Mouse (Mus musculus) lung, embryonic 14.5 days (tissue): ENCODE results near the gene Gm9. TPM values are rescaled to one million over a fixed set of nuclear protein-coding genes. Genes with fewer than 3 reads are reported as not detected.
"Not testable (repeated sequence)": the region's sequence is repeated elsewhere in the genome, so short reads cannot be mapped to it uniquely, and the experiment has no call there.

Source experiments
- ATAC-seq: fragments of 200-750 bp; cut with Nextera tagmentation; 2 replicates; pipeline ENCODE4 v1.8.0; 2017; ENCODE audit warnings: mild to moderate bottlenecking, moderate TSS enrichment, moderate library complexity; ENCODE audit not compliant: insufficient read depth
- DNase-seq: peaks from one replicate; pipeline ENCODE4 v3.0.0-alpha.2; 2015
- H3K27ac ChIP-seq: fragments of 300-500 bp; sonication (generic); 2 replicates; pipeline ENCODE4 v1.5.1; 2014; ENCODE audit warnings: low read depth, mild to moderate bottlenecking, moderate library complexity
- H3K27me3 ChIP-seq: fragments of 300-500 bp; sonication (generic); 2 replicates; pipeline ENCODE4 v1.6.1; 2014; ENCODE audit warnings: low read length, control low read depth; ENCODE audit not compliant: insufficient read depth
- H3K36me3 ChIP-seq: fragments of 300-500 bp; sonication (generic); 2 replicates; pipeline ENCODE4 v1.6.1; 2014; ENCODE audit warnings: control low read depth; ENCODE audit not compliant: insufficient read depth
- H3K4me1 ChIP-seq: fragments of 300-500 bp; sonication (generic); 2 replicates; pipeline ENCODE4 v1.6.1; 2014; ENCODE audit warnings: antibody characterized with exemption, control low read depth; ENCODE audit not compliant: insufficient read depth
- H3K4me2 ChIP-seq: fragments of 300-500 bp; sonication (generic); 2 replicates; pipeline ENCODE4 v1.6.1; 2014; ENCODE audit warnings: mild to moderate bottlenecking
- H3K4me3 ChIP-seq: fragments of 300-500 bp; sonication (generic); 2 replicates; pipeline ENCODE4 v1.5.1; 2014; ENCODE audit warnings: low read depth, low read length
- H3K9ac ChIP-seq: fragments of 300-500 bp; sonication (generic); 2 replicates; pipeline ENCODE4 v1.6.1; 2014
- H3K9me3 ChIP-seq: fragments of 300-500 bp; sonication (generic); 2 replicates; pipeline ENCODE4 v1.6.1; 2016; ENCODE audit warnings: low read depth, low read length, control low read depth
- CTCF ChIP-seq: IDR thresholded peaks from 2 replicates; pipeline ENCODE4 v1.5.1; 2016; ENCODE audit warnings: antibody characterized with exemption, low read depth
- WGBS: fragments of 180-500 bp; shearing (Covaris S2); extraction: QIAGEN DNeasy Blood & Tissue Kit; methylation state at CpG from one replicate; pipeline ENCODE4 v1.1.7; 2014; 5-methylcytosine and 5-hydroxymethylcytosine counted together
- polyA plus RNA-seq: library from polyadenylated mRNA; unstranded; fragments of >200 nt; fragmentation: Nextera tagmentation; extraction: Ambion mirVana; gene quantifications from 2 replicates; pipeline ENCODE4 v1.2.1, GENCODE M21; 2014

The Gm9 gene
- polyA plus RNA-seq, 1 experiment from 2014 or later: not detected

- ATAC-seq (no peak; the same call in 1 of the 2 replicates), DNase-seq (peak; percentile 2)
- Histone ChIP-seq H3K9ac (peak overlapping the region; percentile 59), H3K4me1 (no peaks in the 10 kb centered on the region), H3K36me3 (no peaks in the 10 kb centered on the region), H3K4me3 (peak overlapping the region; percentile 48), H3K27me3 (no peaks in the 10 kb centered on the region), H3K27ac (no peak overlapping the region), H3K4me2 (peak overlapping the region; percentile 65), H3K9me3 (no peaks in the 10 kb centered on the region)
- TF ChIP-seq CTCF: no peak
- WGBS: 8% methylated on average over 20 of the region's 20 CpGs
These were observed 20.1 kb downstream of the Gm9 start for GRCm38 (mm10) chrX:37190755-37191104.

- peak overlapping the region; percentile 40 for H3K4me2 ChIP-seq
- ATAC-seq, H3K4me1 ChIP-seq, H3K27ac ChIP-seq, H3K27me3 ChIP-seq, H3K9me3 ChIP-seq, H3K36me3 ChIP-seq, H3K4me3 ChIP-seq, H3K9ac ChIP-seq: not testable (repeated sequence)
- peak; percentile 8 for DNase-seq
- WGBS: 44% methylated on average over 7 of the region's 8 CpGs
These were observed 26.4 kb downstream of the Gm9 start for GRCm38 (mm10) chrX:37184401-37184800.

- no peaks in the 10 kb centered on the region for H3K9me3 ChIP-seq
- H3K9ac ChIP-seq: no peak within 1 kb of the TSS
- no peak within 1 kb of the TSS for H3K4me3 ChIP-seq
- ATAC-seq (no peak), DNase-seq (no peak)
- no peak within 1 kb of the TSS for H3K27ac ChIP-seq
- no peak for TF ChIP-seq CTCF
- no peaks in the 10 kb centered on the region for H3K27me3 ChIP-seq
- no peak within 1 kb of the TSS for H3K4me2 ChIP-seq
- 36% methylated on average over 5 of the region's 5 CpGs for WGBS
- no peaks in the 10 kb centered on the region for H3K4me1 ChIP-seq
- no peaks in the 10 kb centered on the region for H3K36me3 ChIP-seq
These were observed 42.1 kb downstream of the Gm9 start, which contains the start of gene Akap14 for GRCm38 (mm10) chrX:37168742-37169141. Gene Akap14 (minus strand): TSS chrX:37168842.

GRCm38 (mm10) chrX:37167085-37167484 is 43.8 kb downstream of the Gm9 start:
- no peak overlapping the region for H3K27ac ChIP-seq
- DNase-seq (peak; percentile 78), ATAC-seq (no peak)
- H3K27me3 ChIP-seq: no peaks in the 10 kb centered on the region
- 39% methylated on average over 3 of the region's 3 CpGs for WGBS
- H3K4me3 ChIP-seq: no peak overlapping the region
- H3K36me3 ChIP-seq: no peaks in the 10 kb centered on the region
- TF ChIP-seq CTCF: peak; percentile 63
- H3K9me3 ChIP-seq: no peaks in the 10 kb centered on the region
- no peaks in the 10 kb centered on the region for H3K4me1 ChIP-seq
- no peak overlapping the region for H3K9ac ChIP-seq
- no peak overlapping the region for H3K4me2 ChIP-seq

DNA sequence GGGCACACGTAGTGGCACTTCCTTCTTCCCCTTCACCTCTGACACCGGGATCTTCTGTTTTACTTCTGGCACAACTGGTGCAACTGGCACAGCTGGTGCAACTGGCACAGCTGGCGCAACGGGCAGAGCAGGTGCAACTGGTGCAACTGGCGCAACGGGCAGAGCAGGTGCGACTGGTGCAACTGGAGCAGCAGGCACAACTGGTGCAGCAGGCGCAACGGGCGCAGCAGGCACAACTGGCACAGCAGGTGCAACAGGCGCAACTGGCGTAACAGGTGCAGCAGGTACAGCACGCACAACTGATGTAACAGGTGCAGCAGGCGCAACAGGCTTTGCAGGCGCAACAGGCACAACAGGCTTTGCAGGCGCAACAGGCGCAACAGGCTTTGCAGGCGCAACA is 47.7 kb downstream of the Gm9 start:
- Histone ChIP-seq H3K4me1 (no peaks in the 10 kb centered on the region), H3K9ac (no peak overlapping the region), H3K4me2 (no peak overlapping the region), H3K4me3 (no peak overlapping the region), H3K9me3 (no peaks in the 10 kb centered on the region), H3K36me3 (no peaks in the 10 kb centered on the region), H3K27me3 (no peaks in the 10 kb centered on the region), H3K27ac (no peak overlapping the region)
- DNase-seq (no peak), ATAC-seq (no peak)
- TF ChIP-seq CTCF: no peak
- WGBS: 68% methylated on average over 18 of the region's 18 CpGs

DNA sequence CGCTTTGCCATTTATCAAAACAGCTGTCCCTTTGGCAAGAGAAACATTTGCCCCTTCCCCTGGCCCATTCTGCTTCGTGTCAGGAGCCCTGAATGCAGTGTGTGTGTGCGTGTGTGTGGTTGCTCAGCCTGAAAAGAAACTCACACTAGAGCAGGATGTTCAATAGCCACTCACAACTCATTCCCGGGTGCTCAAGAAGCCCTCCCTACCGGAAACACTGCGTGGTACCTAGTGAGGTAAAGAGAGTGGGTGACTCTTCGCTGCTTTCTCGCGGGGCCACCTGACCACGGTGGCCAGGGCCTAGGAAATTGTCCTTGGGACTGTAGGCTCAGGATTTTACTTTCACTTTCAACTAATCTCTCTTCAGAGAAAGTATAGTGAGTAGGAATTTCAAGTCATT is 49.7 kb downstream of the Gm9 start:
- DNase-seq: no peak
- no peak overlapping the region for H3K4me2 ChIP-seq
- no peaks in the 10 kb centered on the region for H3K36me3 ChIP-seq
- 72% methylated on average over 10 of the region's 10 CpGs for WGBS
- H3K9me3 ChIP-seq: no peaks in the 10 kb centered on the region
- no peak overlapping the region for H3K9ac ChIP-seq
- H3K27ac ChIP-seq: no peak overlapping the region
- no peaks in the 10 kb centered on the region for H3K27me3 ChIP-seq
- no peak overlapping the region for H3K4me3 ChIP-seq
- ATAC-seq: no peak
- no peaks in the 10 kb centered on the region for H3K4me1 ChIP-seq
- TF ChIP-seq CTCF: no peak

Other genes with a start within 250 kb of the Gm9 start
- 18.6 and 19.7 TPM in 2 replicates for gene Sept6, start 219.2 kb downstream of the Gm9 start, polyA plus RNA-seq
- 0.18 TPM in 1 of 2 replicates, not detected in the other for gene Sowahd, start 162.2 kb downstream of the Gm9 start, polyA plus RNA-seq
- 600 and 683 TPM in 2 replicates for gene Rpl39, start 125.6 kb downstream of the Gm9 start, polyA plus RNA-seq
- gene Upf3b, start 100.7 kb downstream of the Gm9 start, polyA plus RNA-seq: 19.0 and 19.3 TPM in 2 replicates
- 13.6 and 15.9 TPM in 2 replicates for gene Nkap, start 84.2 kb downstream of the Gm9 start, polyA plus RNA-seq
- gene Akap14, start 42.2 kb downstream of the Gm9 start, polyA plus RNA-seq: 0.09 TPM in 1 of 2 replicates, not detected in the other
- gene Ndufa1, start 19.9 kb downstream of the Gm9 start, polyA plus RNA-seq: 387 and 422 TPM in 2 replicates
- 9.2 and 11.0 TPM in 2 replicates for gene Rnf113a1, start 19.8 kb downstream of the Gm9 start, polyA plus RNA-seq
- gene Rhox1, start 11.2 kb upstream of the Gm9 start, polyA plus RNA-seq: not detected in 2 replicates
- gene Rhox2a, start 33.9 kb upstream of the Gm9 start, polyA plus RNA-seq: not detected in 2 replicates
- not detected in 2 replicates for gene Rhox3a, start 38.9 kb upstream of the Gm9 start, polyA plus RNA-seq
- gene Rhox4a, start 54.3 kb upstream of the Gm9 start, polyA plus RNA-seq: not detected in 2 replicates
- gene Rhox3a2, start 169.0 kb upstream of the Gm9 start, polyA plus RNA-seq: not detected in 2 replicates
- not detected in 2 replicates for gene Rhox4a2, start 179.8 kb upstream of the Gm9 start, polyA plus RNA-seq
- gene Rhox2b, start 201.0 kb upstream of the Gm9 start, polyA plus RNA-seq: not detected in 2 replicates
- not detected in 2 replicates for gene Rhox4b, start 221.5 kb upstream of the Gm9 start, polyA plus RNA-seq
- not detected in 2 replicates for gene Rhox2c, start 242.6 kb upstream of the Gm9 start, polyA plus RNA-seq
- gene Rhox3c, start 247.5 kb upstream of the Gm9 start, polyA plus RNA-seq: not detected in 2 replicates